Mouse (Mus musculus): ENCODE measurements around the gene H2-Q6.
"Not testable (repeated sequence)": the region's sequence is repeated elsewhere in the genome, so short reads cannot be mapped to it uniquely, and the experiment has no call there.

DNA sequence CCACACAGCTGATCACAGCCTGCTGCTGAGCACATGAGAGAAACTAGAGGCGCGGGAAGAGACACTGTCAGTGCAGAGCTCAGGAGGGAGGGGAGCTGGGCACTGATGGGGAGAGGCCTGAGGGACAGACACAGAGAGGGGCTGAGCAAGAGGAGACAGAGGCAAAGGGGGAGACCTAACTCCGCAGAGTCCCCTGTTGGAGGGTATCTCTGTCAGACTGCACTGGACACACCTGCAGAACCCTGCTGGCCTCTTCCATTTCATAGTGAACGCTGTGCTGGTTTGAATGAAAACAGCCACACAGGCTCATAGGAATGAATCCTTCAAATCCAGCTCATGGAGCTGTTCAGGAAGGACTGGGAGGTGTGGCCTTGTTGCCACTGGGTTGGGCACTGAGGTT, 3.3 kb upstream of the H2-Q6 start:
- not testable (repeated sequence) for TF ChIP-seq HCFC1 (IDR thresholded peaks at IDR 0.05; ENCODE audit: borderline replicate concordance, insufficient read depth, low read length); ZC3H11A (IDR thresholded peaks at IDR 0.05; ENCODE audit: borderline replicate concordance, low read depth, low read length)
